Mouse (Mus musculus): Measurements from ENCODE around the gene Bcar3.
A peak's percentile ranks its signal among the peaks of the same experiment; 100 is the strongest.

The Bcar3 gene

GRCm38 (mm10) chr3:122485699-122486098, 191.8 kb downstream of the Bcar3 start:
- DNase-seq = no peak

DNA sequence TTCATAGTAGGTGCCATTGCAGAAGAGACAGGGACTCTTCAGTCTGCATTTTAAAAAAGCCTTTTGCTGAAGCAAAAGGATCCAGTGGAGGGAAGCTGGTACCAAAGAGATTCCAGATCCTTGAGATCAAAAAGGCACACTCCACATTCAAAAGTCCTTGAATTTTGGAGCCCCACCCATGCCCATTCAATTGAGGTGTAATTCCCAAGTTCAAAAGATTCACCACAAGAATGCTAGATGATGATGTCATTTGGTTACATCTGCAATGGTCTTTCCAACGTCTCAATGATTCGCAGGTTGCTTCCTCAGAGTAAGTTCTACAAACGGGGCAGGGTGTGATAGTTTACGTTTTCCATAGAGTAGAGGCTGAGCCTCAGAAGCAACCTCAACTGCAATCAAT, 192.3 kb downstream of the Bcar3 start:
- no peak for DNase-seq

GRCm38 (mm10) chr3:122488051-122488754, 194.3 kb downstream of the Bcar3 start:
- DNase-seq = no peak

DNA sequence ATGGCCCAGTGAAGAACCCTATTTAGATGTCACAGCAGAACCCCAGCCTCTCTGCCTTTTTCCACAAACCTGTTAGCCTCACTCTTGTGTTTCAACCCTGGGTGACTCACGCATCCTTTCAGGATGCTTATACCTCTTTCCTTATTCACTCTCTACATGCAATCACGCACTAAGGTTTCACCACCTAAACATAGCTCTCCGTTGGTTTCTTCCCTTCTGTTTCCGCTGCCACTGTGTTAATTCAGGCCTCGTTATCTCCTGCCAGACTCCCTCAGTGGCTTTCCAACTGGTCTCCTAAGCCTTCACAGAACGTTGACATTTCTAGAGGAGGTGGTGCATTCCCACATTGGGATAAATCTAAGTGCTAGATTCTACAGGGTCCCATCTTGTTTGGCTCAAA, 196.6 kb downstream of the Bcar3 start:
- DNase-seq = no peak

GRCm38 (mm10) chr3:122492006-122492405, 198.1 kb downstream of the Bcar3 start:
- DNase-seq = no peak

GRCm38 (mm10) chr3:122492872-122493615, 199.1 kb downstream of the Bcar3 start:
- DNase-seq = no peak

DNA sequence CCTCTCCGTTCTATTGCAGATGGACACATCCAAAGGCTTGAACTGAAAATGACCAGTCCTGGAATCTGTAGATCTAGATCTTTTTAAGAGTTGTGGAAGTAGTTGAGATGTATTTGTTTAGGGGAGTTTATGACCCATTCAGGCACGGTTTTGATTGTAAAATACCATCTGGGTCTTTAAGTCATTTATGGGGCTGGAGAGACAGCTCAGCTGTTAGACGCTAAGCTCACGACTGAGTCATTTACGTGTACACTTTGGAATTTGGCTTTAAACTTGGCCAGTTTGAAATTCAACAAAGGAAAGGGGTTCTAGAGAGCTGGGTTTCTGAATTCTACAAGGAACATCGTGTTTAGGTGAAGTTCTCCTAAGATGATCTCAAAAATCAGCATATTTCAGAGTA, 200.8 kb downstream of the Bcar3 start:
- no peak for DNase-seq

DNA sequence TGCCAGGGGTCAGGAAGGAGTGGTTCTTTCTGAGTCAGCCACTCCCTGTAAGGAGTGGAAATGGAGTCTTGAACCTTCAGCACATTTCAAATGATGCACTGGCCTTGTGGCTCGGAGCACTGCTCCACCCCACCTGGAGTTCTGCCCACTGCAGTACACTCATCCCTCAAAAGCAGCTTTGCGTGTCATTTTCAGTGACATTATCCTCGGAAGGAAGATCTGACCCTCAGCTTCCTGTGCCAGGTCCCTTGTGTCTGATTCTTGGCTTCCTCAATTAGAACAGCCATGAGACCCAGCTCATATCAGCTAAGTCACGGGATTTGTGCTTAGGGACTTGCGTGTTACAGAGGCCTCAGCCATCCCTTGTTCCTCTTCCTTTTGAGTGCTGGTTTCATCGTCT, 203.9 kb downstream of the Bcar3 start:
- DNase-seq = no peak

- DNase-seq = no peak
These were observed 204.6 kb downstream of the Bcar3 start for GRCm38 (mm10) chr3:122498528-122498927.

GRCm38 (mm10) chr3:122499647-122500046, 205.7 kb downstream of the Bcar3 start:
- DNase-seq = no peak

DNA sequence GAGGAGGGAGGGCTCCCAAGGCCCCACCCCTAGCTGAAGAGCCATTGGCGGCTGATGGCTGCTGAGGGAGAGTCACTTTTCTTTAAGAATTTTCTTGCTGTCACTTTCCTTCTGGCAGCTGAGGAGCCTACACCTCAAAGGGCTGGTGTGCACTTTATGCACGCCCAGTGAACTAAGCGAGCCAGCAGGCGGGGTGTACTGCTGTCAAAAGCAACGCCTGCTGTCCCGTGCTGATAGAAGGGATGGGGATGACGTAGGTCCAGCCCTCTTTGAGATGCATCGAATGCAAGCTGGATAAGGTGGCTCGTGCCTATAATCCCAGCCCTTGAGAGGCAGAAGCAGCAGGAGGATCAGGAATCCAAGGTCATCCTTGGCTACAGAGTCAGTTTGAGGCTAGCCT, 207.0 kb downstream of the Bcar3 start:
- no peak for DNase-seq

DNA sequence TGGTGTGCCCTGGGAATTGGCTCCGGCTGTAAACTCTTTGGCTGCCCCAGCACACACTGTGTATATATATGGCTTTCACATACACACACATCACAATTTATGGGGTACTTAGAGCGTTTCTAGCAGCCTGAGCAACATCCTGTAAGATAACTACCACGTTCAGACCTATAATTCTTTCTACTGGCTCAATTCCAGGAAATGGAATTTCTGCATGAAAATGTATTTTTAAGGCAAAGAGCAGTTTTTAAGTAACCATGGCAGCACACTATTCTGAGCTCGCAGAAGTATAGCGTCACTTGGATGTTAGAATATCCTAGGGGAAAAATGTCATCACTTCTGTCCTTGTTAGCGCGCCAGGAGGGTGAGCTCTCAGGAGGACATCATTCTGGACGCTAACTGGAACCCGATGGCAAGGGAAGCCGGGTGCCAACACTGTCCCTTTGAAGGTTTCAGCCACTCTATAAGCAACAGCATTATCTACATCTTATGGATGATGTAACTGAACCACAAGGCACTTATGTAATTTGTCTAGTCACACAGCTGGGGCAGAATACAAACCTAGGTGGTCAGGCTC, 212.5 kb downstream of the Bcar3 start:
- no peak for DNase-seq

DNA sequence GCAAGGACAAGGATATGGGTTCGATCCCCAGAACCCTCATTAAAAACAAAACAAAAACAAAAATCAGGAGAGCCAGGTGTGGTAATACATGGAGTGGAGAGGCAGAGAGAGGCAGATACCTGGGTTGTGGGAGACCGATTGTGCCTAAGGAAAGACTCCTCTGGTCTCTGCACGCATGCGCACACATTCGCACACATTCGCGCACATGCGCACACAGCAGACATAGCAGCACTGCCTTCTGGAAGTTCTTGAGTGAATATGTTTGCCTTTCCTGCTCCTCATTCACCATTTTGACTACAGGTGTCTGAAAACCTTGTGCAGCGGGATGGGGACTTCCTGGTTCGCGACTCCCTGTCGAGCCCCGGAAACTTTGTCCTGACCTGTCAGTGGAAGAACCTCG, 213.9 kb downstream of the Bcar3 start:
- DNase-seq = no peak

DNA sequence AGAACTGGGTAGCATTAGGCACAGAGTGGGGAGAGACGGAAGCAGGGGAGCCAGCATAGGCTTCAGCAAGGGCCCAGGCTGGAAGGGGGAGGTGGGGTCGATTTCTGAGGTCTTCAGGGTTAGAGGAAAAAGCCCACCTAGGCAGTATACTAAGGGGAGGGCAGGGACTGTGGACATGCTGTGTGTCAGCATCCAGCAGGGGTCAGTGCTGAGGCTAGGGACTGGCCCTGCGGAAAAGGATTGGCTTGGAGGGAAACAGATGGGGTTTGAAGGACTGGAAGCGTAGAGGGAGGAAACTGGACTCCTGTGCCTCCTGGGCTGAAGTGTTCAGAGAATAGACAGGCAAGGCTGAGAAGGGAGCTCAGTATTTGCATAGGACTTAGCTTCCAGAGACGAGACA, 215.1 kb downstream of the Bcar3 start:
- peak in 1 of 2 experiments; percentile 37 for DNase-seq

DNA sequence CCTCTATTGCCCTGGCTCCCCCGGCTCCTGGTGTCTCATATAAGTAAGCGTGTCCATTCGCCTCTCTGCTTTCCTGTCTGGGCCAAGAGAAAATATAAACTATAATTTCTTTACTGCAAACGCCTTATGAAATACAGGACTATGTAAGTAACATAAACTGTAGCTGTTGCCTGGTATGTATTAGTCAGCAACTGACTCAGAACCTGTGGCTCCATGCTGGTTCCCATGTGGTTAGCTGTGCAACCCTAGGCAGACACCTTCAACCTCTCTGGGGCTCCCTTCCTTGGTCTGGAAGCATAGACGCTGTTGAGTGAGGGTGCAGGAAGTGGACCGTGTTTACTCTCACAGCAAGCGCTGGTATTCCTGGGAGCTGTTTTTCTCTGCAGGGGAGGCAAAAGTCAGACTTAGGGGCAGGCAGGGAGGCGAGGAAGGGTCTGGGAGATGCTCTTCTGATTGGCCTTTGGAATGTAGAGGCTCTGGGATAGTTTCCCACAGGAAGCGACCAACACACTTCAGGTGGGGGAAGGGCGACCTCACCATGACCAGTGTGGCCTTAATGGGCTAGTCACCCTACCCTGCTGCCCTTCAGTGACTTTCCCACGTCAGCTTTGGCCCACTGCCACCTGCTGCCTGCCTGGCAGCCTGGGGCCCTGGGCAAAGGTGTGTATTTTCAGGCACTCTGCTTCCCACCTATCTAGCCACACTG, 215.8 kb downstream of the Bcar3 start:
- DNase-seq = no peak

DNA sequence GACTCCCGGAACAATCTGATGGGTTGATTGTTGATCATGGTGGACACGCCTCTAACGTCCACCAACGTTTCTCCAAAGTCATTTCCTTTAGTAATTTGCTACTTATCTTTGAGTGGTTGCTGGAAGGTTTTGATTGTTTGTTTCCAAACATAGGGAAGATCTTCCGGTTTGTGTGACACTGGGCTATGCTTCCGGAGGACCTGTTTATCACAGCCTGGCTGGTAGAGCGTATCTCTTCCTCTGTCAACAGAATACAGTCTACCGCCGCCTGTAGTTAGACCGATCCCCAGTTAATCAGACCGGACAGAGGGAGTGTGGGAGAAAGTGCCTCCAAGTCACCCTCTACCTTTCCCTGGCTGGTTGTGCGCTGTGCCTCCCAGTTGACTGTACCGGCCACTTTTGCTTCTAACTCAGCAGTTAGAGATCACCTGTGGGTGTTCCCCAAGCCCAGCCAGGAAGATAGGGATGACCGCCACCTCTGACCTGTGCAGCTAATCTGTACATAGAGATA, 216.4 kb downstream of the Bcar3 start:
- no peak for DNase-seq

DNA sequence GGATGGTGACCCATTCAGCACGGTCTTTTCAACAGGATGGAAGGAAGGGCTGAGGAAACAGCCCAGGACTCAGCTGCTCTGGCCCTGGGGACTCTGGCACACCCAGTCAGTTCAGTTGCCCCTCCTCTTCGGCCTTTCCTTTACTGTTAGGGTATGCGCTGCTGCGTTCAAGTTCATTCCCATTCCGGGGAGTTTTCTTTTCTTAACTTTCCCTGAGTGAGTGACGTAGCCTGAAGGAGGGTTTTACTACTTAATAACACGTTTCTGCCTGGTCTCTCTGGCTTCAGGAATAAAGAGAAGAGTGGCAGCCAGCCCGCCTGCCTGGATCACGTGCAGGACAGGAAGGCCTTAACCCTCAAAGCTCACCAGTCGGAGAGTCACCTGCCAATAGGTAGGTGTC, 217.0 kb downstream of the Bcar3 start:
- no peak for DNase-seq

- no peak for DNase-seq
These were observed 218.0 kb downstream of the Bcar3 start for GRCm38 (mm10) chr3:122511721-122512619.

GRCm38 (mm10) chr3:122512725-122513375, 218.9 kb downstream of the Bcar3 start:
- DNase-seq = no peak

DNA sequence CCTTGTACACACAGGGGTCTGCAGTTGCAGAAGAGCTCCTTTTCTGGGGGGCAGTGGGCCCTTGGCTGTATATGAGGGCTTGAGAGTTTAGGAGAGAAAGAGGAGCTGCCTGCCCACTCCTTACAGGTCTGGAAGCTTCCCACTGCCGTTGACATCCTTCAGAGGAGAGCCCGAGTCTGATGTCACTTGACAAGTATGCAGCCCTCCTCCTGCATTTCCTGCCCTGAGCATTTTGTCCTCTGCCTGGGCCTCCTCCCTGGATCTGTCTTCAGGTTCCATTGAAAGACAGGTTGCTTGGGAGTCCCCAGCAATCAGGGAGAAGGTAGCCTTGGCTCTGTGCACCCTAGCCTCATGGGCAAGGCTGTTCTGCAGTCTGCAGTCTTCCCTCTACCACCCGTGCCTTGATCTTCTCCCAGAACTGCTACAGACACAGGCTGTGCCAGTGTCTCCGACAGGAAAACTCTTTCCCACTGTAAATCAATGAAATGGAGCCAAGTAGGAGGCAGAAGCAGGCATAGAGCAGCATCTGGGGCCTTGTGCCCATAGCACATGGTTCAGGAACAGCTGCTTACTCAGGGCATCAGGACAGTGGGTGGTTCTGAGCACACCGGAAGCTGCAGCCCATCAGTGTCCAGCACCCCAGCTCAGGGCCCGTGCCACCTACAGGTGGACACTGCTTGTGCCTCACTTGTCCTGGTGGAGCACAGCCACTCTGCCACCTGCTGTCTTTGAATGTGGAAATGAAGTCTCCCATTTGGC, 221.8 kb downstream of the Bcar3 start:
- no peak for DNase-seq

GRCm38 (mm10) chr3:122516327-122516695, 222.4 kb downstream of the Bcar3 start:
- DNase-seq = no peak
